Mouse (Mus musculus): Measurements from ENCODE around the gene Rabl6.
A peak's percentile ranks its signal among the peaks of the same experiment; 100 is the strongest.

Rabl6 gene

DNA sequence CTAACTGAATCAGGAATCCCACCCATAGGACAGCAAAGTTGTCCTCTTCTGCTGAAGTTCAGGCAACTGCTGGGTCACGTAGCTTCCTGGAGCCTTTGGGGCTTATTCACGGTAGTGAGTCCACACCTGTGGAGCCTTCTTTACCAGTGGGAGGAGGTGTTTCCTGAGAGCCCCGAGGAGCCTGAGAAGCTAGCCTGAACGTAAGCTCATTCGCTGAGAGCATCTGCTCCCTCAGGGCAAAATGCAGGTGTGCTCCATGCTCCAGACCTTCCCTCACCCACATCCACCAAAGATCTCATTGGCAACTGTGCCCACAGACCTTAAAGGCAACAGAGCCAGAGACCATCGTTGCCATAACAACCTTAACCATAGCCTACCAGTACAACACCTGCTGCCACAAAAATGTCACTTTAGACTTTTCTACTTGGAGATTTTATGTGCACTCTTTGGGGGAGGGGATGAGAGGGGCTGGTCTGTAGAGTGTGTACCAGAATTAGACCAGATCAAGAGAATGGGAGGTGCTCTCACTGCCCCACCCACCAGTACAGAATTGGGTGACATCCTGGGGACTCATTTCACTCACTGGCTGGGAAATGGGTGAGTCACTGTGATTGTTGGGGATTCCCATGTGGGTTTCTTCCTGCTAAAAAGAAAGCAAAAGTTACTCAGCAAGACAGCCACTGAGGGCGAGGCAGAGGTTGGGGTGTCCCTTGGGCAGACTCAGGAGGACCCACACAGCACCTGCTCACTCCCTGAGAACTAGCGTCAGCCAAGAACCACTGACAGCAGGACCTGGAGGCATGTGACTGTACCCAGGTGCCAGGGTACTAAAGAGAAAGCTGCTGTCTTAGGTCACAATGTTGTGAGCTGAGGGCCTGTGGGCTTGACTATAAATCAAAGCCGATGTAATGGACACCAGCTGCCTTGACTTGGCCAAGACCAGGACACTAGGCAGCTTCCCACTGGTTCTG lies 59.0 kb downstream of the Rabl6 start:
- peak; percentile 55 to 66 for DNase-seq (ENCODE audit: low spot score in 2 of 2)

DNA sequence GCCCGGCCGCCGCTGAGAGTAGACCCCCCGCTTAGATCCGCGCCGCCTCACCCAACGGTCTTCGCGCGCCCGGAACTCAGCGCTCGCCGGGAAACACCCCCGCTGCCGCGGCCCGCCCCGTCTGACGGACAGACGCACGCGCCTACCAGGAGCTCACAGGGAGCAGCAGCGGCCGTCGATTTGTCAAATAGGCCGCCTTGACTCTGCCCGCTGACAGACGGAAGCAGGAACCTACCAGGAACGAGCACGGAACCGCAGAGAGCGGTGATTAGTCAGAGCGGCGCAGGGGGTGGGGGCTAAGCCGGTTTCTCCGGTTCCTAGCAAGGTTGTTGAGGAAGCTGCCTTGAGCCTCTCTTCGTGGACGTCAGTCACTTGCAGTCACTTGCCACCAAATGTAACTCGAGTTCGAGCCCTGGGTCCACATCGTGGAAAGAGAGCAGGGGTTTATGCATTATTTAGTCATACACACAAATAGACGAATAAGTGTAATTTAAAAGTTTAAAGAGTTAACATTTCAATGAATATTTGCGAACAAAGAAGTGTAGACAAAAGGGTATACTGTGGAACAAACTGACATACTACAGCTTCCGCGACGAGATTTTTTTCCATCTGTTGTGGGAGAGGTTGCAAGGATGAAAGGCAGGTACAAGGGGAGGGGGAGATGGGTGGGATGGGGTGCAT lies 61.4 kb downstream of the Rabl6 start, which contains the start of gene Traf2:
TSS of gene Traf2 (minus strand) at position 130 of the 681 bp plus-strand sequence.
- DNase-seq (ENCODE audit: low spot score in 2 of 2), result peak; percentile 99

- no peak for DNase-seq (ENCODE audit: low spot score in 2 of 2)
Measured at GRCm38 (mm10) chr2:25545996-25546810, 62.1 kb downstream of the Rabl6 start.

DNA sequence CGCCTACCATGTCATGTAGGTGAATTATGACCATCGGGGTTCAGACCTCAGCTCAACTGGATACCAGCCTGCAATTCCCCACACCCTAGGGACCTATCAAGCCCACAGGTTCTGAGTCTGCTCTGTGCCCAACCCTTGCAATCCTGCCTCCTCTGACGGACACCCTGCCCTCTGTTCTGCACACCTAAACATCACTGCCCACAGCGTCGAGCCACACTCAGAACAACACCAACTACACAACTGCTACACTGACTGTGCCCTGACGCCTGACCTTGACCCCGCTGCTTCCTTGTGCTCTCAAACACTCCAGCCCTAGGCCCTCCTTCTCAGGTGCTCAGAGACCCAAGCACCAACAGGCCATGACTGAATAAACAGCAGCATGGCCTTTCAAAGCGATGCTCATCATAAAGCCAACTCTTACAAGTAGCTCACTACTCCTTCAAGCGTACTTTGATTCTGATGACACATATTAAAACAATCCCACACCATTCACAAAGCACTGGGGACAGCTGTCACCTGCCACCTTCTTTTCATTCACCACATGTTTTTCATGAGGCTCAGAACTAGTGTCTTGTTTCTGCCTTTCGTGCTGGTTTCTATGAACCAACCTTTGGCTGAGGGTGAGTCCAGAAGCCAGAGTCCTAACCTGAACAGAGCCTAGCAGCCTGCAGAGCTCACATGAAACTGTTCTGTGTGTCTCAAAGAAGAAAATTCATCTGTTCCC lies 66.5 kb downstream of the Rabl6 start:
- no peak for DNase-seq (ENCODE audit: low spot score in 2 of 2)

- no peak for DNase-seq (ENCODE audit: low spot score in 2 of 2)
Measured at GRCm38 (mm10) chr2:25540541-25540948, 67.8 kb downstream of the Rabl6 start.

DNA sequence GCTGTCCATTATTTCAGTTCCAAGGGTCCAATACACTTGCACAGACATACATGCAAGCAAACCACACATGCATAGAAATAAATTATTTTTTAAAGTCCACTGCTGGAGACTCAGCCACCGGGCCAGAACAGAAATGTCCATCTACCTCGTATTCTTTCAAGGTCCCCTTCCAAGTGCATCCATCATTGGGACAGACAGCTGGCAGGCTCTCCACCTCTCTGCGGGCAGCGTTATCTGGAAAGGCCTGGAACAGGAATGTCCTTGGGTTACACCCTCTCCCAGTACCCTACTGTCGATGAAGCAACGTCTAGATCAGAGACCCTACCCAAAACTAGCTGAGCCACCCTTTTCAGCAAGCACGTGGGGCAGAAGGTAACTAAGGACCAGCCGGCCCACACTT lies 71.8 kb downstream of the Rabl6 start:
- no peak for DNase-seq (ENCODE audit: low spot score in 2 of 2)

DNA sequence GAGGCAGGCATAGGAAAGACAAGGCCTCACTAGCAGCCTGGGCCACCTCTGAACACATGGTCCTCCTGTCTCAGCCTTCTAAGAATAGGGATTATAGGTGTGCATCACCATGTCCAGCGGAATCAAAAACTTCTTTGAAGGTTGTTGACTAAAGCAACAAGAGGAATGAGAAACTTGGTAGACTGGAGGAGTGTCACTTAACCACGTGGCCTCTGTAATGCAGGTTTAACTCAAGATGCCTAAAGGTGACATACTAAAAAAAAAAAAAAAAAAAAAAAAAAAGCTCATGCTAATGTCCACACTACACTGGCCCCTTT lies 73.5 kb downstream of the Rabl6 start:
- DNase-seq (ENCODE audit: low spot score in 2 of 2), result no peak

DNA sequence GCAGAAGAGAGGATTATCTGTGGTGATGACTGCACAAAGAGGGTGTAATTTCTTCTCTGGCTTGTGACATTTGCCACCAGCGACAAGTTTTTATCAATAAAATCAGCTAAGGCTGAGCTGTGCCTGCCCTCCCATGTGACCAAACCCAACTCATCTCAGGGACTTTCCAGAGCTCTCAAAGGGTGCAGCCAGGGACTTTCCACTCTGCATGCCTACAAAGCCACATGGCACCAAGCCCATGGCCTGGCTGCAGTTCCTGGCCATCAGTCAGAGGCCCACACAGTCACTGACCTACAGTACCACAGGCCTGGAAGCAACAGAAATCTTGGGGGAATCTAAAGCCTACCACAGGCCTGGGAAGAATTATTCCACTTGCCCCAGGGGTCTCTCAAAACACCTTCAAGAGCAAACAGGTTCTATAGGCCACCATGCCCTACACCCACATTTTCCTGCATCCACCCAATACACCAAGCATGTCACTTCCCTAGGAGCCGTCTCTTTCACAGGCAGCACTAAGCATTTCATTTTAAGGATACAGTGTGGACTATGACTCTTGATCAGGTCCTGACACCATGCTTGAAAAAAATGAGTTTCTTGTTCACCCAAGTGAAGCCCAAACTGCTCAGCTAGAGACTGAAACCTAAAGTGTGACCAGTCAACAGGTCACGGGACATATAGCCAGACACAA lies 74.0 kb downstream of the Rabl6 start:
- peak; percentile 83 to 85 for DNase-seq (ENCODE audit: low spot score in 2 of 2)

DNA sequence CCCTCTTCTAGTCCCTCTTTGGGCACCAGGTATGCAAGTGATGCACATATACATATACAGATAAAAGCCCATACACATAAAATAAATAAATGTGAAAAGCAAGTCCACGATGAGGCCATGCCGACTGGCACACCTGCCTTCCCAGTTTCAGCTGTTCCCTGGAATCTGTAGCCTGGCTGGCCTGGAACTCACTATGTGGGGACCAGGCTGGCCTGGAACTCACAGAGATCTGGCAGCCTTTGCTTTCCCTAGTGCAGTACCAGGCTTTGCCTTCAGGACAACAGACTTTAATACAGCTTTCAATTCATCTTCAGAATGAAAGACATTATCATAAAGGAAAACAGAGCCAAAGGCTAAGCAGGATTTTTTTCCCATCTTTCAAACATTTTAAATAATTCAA lies 74.6 kb downstream of the Rabl6 start:
- DNase-seq (ENCODE audit: low spot score in 2 of 2), result no peak
